Mouse (Mus musculus) megakaryocyte, embryonic 14.5 days (primary cell): ENCODE measurements around the gene Asb15. TPM values are rescaled to one million over a fixed set of nuclear protein-coding genes. Genes with fewer than 3 reads are reported as not detected.

Source experiments
- H3K27me3 ChIP-seq: replicated peaks from 2 replicates; pipeline ENCODE3; 2012; ENCODE audit warnings: inconsistent platforms
- H3K36me3 ChIP-seq: replicated peaks from 2 replicates; pipeline ENCODE3; 2012; ENCODE audit warnings: low read length, inconsistent platforms, mixed read lengths
- H3K4me1 ChIP-seq: 2 replicates; pipeline ENCODE4 v1.6.1; 2012; ENCODE audit warnings: inconsistent platforms
- H3K4me3 ChIP-seq: replicated peaks from 2 replicates; pipeline ENCODE3; 2012; ENCODE audit warnings: moderate library complexity, mild to moderate bottlenecking, inconsistent platforms
- H3K9me3 ChIP-seq: 2 replicates; pipeline ENCODE4 v1.6.1; 2012; ENCODE audit warnings: inconsistent platforms
- FLI1 ChIP-seq: IDR thresholded peaks from 2 replicates; pipeline ENCODE4 v1.6.1; 2012; ENCODE audit warnings: low read length, inconsistent platforms, mixed read lengths
- GATA1 ChIP-seq: IDR thresholded peaks from 3 replicates; pipeline ENCODE4 v1.6.1; 2012; ENCODE audit warnings: mixed read lengths, low read length, inconsistent platforms, borderline replicate concordance
- polyA plus RNA-seq: library from polyadenylated mRNA; stranded (reverse); fragments of >175 nt; gene quantifications from 2 replicates; pipeline ENCODE4 v1.2.3, GENCODE M21; 2012; ENCODE audit warnings: low replicate concordance; ENCODE audit not compliant: insufficient read depth

The Asb15 gene
- polyA plus RNA-seq, 1 experiment, result not detected

DNA sequence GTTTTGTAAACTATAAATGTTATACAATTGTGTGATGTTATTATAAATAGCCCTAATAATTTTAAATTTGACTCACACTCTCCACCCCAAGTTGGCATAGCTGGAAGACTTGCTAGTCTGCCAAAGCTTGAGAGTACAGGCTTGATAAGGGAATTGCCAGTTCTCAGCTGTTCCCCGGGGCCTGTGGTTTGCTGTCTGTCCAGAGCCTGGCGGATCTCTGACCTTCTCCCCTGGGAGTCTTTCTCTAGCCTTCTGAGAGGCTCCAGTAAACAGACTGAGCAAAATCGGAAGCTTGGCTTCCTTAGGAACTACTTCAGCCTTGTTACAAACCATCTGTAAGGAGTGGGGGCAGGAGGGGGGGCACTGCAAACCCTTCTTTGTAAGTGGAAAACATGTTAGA, 58.9 kb downstream of the Asb15 start:
- Histone ChIP-seq H3K4me3 (no peak overlapping the region), H3K36me3 (no peaks in the 10 kb centered on the region), H3K27me3 (no peaks in the 10 kb centered on the region), H3K9me3 (0 out of 2 replicates have a peak, but pooled peaks cover 2% of the 10 kb centered on the region), H3K4me1 (peaks cover 3% of the 10 kb centered on the region; the same call in 1 of the 2 replicates)
- TF ChIP-seq FLI1, result no peak
- TF ChIP-seq GATA1, result no peak

DNA sequence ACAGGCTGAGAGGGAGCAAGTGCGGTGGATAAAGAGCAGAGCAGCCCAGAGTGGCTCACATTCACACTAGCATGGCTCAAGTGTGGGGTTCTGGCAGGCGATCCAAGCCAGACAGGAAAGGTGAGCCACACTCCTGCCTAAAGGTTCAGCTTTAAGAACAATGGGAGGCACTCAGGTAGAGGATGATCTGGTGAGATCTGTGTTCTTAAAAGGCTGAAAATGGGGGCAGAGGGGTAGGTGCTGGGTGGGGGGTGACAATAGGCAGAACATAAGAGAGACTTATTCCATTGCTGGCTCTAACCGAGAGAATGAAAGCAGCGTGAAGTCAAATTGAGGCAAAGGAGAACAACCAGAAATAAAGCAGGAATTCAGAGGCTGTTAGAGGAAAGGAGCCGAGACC, 62.3 kb downstream of the Asb15 start:
- TF ChIP-seq GATA1 (no peak), FLI1 (no peak)
- no peaks in the 10 kb centered on the region for H3K27me3 ChIP-seq
- peaks cover 3% of the 10 kb centered on the region; the same call in 1 of the 2 replicates for H3K4me1 ChIP-seq
- H3K9me3 ChIP-seq, result 0 out of 2 replicates have a peak, but pooled peaks cover 2% of the 10 kb centered on the region
- no peaks in the 10 kb centered on the region for H3K36me3 ChIP-seq
- H3K4me3 ChIP-seq, result no peak overlapping the region

DNA sequence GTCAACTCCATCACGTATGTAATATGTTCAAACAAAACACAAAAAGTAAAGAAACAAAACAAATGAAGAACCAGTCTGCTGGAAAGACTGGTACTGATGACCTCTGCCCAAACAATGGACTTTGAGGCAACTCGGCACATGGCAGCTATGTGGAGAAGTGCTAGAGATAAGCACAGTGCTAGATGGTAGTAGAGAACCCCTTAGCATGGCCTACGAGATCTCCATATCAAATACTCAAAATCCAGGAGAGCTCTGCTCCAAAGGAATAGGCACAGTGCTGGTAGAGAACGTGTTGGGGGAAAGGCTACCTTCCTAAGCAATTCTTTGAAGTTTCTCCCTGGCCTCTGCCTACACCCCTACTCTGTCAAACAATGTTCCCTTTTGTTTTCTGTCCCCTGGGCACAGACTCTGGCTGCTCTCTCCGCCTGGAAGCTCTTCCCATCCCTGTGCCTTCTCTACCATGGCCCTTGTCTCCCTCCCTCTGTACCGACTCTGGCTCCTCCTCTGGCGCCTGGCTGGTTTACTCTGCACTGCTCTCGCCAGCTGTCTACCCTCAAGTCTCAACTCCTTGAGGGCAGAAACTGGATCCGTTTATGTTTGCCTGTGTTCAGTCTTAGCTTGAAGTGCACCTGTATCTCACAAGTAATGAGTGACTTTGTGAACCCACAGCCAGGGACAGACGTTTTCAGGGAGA, 63.7 kb downstream of the Asb15 start:
- TF ChIP-seq GATA1 (no peak), FLI1 (no peak)
- H3K36me3 ChIP-seq, result no peaks in the 10 kb centered on the region
- H3K4me1 ChIP-seq, result no peaks in the 10 kb centered on the region; the same call in 1 of the 2 replicates
- no peaks in the 10 kb centered on the region for H3K27me3 ChIP-seq
- 0 out of 2 replicates have a peak, but pooled peaks cover 2% of the 10 kb centered on the region for H3K9me3 ChIP-seq
- H3K4me3 ChIP-seq, result no peak overlapping the region

DNA sequence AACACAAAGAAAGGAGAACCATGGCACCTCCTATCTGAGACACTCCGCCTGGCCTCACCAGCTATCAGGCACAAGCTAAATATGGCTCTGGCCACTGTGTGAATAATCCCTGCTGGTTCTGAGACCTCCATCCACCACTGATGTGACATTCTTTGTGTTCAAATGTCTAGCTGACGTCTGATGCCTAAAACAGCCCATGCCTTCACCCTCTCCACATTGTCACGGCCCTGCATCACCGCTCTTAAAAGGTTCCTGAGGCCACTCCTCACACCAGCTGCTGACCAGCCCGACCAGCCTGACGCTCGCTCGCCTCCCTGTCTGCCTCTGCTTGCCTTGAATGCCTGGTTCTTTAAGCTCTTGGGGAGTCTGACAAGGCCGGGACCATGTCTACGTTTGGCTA, 69.6 kb downstream of the Asb15 start, which contains the start of gene Lmod2:
TSS of gene Lmod2 (plus strand) at position 263 of the 400 bp plus-strand sequence.
- Histone ChIP-seq H3K4me3 (no peak within 1 kb of the TSS), H3K36me3 (no peaks in the 10 kb centered on the region), H3K27me3 (no peaks in the 10 kb centered on the region), H3K4me1 (0 out of 2 replicates have a peak, but pooled peaks cover 2% of the 10 kb centered on the region), H3K9me3 (0 out of 2 replicates have a peak, but pooled peaks cover 5% of the 10 kb centered on the region)
- TF ChIP-seq GATA1 (no peak), FLI1 (no peak)

DNA sequence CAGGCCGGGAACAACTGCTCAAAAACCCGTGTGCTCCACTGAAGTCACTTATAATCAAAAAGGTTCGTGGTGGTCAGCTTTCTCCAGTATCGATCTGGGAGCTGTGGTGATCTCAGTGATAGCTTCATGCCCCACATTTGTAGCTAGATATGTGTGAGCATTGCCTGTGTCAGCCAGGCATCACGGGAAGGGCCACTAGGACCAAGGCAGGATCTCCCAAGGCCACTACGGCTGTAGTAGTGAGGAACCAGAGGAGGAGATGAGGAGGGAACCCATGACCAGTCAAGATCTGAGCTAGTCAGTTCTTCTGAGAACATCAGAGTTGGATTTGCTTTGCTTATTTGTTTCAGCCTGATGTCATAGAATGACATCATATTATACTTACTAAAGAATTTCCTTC, 71.2 kb downstream of the Asb15 start:
- Histone ChIP-seq H3K9me3 (0 out of 2 replicates have a peak, but pooled peaks cover 8% of the 10 kb centered on the region), H3K27me3 (no peaks in the 10 kb centered on the region), H3K4me3 (no peak overlapping the region), H3K36me3 (no peaks in the 10 kb centered on the region), H3K4me1 (0 out of 2 replicates have a peak, but pooled peaks cover 2% of the 10 kb centered on the region)
- no peak for TF ChIP-seq GATA1
- no peak for TF ChIP-seq FLI1

DNA sequence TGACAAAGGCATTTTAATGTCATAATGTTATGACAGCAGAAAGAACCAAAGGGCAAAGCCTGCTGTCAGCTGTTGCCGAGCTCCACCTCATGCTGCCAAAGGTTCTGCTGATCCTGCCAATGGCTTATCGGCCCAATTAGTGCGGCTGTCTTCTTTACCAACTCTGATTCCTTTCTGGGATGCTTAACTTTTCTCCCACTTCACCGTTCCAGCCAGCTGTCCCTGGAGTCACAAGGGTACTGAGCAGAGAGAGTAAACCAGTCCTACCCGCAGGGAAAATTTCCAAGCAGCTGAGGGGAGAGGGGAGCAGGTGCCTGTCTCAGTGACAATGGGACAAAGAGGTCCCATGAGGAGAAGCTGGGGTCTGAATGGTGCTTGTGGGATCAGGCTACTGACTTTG, 71.7 kb downstream of the Asb15 start:
- no peaks in the 10 kb centered on the region for H3K36me3 ChIP-seq
- no peaks in the 10 kb centered on the region for H3K27me3 ChIP-seq
- 0 out of 2 replicates have a peak, but pooled peaks cover 2% of the 10 kb centered on the region for H3K4me1 ChIP-seq
- 0 out of 2 replicates have a peak, but pooled peaks cover 8% of the 10 kb centered on the region for H3K9me3 ChIP-seq
- TF ChIP-seq GATA1 (no peak), FLI1 (no peak)
- H3K4me3 ChIP-seq, result no peak overlapping the region

DNA sequence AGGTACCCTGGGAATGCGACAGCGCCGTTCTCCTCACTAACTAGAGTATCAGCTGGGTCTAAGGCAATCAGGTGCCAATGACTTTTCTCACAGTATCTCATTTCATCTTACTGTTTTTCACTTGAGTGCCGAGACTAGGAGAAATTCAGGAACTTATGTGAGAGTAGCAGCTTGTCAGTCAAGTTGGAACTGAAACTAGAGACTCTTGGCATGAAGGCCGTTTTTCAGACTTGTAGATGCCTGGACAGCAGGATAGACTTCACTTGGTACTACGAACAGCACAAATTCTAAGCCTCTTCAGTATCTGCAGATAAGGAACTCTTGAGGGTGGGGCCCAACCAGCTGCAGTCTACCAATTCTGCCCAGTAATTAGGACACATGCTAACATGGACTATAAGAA, 72.2 kb downstream of the Asb15 start:
- H3K27me3 ChIP-seq, result no peaks in the 10 kb centered on the region
- H3K9me3 ChIP-seq, result 0 out of 2 replicates have a peak, but pooled peaks cover 8% of the 10 kb centered on the region
- 0 out of 2 replicates have a peak, but pooled peaks cover 2% of the 10 kb centered on the region for H3K4me1 ChIP-seq
- no peak for TF ChIP-seq FLI1
- no peak overlapping the region for H3K4me3 ChIP-seq
- H3K36me3 ChIP-seq, result no peaks in the 10 kb centered on the region

DNA sequence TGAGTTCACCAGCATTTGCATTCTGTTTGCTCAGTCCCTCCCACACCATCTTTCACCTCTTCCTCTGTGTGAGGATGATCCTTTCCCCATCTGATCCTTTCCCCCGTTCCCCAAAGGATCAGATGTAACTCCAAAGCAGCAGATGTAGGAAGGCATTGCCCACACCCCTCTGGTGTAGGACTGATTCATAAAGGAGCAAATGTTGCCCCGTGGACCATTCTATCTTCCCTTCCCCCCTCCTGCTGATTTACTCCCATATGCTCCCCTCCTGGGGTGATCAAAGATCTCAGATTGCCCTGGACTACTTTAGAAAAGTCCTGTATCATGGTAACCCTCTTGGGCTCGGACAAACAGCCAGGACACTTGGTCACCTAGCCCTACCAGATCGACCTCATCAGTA, 72.8 kb downstream of the Asb15 start:
- H3K27me3 ChIP-seq, result no peaks in the 10 kb centered on the region
- no peak for TF ChIP-seq GATA1
- TF ChIP-seq FLI1, result no peak

DNA sequence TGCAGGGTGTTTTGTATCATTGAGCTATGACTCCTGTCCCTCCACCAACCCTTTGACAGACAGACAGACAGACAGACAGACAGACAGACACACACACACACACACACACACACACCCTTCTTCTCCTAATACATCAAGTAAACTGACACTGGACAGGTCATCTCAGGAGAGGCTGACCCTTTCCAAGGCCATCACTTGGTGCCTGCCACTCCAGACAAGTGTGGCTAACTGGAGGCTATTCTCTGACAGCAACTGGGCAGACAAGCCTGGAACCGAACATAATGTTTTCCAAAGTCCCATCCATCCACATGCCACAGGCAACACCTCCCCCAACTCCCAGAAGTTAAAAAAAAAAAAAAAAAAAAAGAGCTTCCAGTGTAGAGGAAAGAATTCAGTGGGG, 73.7 kb downstream of the Asb15 start:
- H3K36me3 ChIP-seq, result no peaks in the 10 kb centered on the region
- H3K4me3 ChIP-seq, result no peak overlapping the region
- 0 out of 2 replicates have a peak, but pooled peaks cover 2% of the 10 kb centered on the region for H3K4me1 ChIP-seq
- no peak for TF ChIP-seq GATA1
- TF ChIP-seq FLI1, result no peak
- H3K9me3 ChIP-seq, result 0 out of 2 replicates have a peak, but pooled peaks cover 8% of the 10 kb centered on the region
- no peaks in the 10 kb centered on the region for H3K27me3 ChIP-seq

More for the DNA sequence above, 72.8 kb downstream of the Asb15 start:
- H3K4me1 ChIP-seq, result 0 out of 2 replicates have a peak, but pooled peaks cover 2% of the 10 kb centered on the region
- no peaks in the 10 kb centered on the region for H3K36me3 ChIP-seq
- H3K9me3 ChIP-seq, result 0 out of 2 replicates have a peak, but pooled peaks cover 8% of the 10 kb centered on the region
- no peak overlapping the region for H3K4me3 ChIP-seq

DNA sequence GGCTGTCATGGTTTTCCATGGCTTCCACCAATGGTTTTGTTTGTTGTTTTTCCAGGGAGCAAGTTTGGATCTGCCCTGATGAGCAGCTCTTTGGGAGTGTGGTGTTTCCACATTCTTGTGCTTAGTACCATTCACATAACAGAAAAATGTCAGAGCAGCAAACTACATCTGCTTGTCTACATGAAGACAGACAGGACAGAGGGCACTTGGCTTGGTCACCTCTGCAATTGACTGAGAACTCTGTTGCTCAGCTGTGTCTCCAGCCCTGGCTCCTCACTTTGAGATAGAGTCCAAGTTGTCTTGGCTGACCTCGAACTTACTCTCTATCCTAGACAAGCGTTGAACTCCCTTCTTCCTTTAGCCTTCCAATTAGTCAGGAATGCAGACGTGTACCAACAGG, 74.4 kb downstream of the Asb15 start:
- H3K27me3 ChIP-seq, result no peaks in the 10 kb centered on the region
- TF ChIP-seq GATA1, result no peak
- TF ChIP-seq FLI1, result no peak
- H3K9me3 ChIP-seq, result 0 out of 2 replicates have a peak, but pooled peaks cover 8% of the 10 kb centered on the region
- H3K36me3 ChIP-seq, result no peaks in the 10 kb centered on the region
- 0 out of 2 replicates have a peak, but pooled peaks cover 2% of the 10 kb centered on the region for H3K4me1 ChIP-seq
- no peak overlapping the region for H3K4me3 ChIP-seq
